7 mouse cellular contexts compared by ENCODE assay signal in genomic region chr13:83526066-83526465, GRCm38 (mm10). TPM values are rescaled to one million over a fixed set of nuclear protein-coding genes. Genes with fewer than 3 reads are reported as not detected.
DNase-seq lines count a peak whose midpoint lies in the region; ATAC-seq and TF ChIP-seq lines count a peak whose summit lies in the region.

No protein-coding gene starts in this region.

- TF ChIP-seq CTCF in lung, adult 2 months (IDR thresholded peaks at IDR 0.05; ENCODE audit: insufficient read depth, low read length), result no peak
- TF ChIP-seq CTCF in hindbrain, postnatal 0 days (IDR thresholded peaks at IDR 0.05; ENCODE audit: low read depth), result no peak

- no peaks in the 10 kb centered on the region for H3K9me3 ChIP-seq in embryonic facial prominence, embryonic 14.5 days (ENCODE audit: control insufficient read depth, low read length)
- H3K9me3 ChIP-seq in hindbrain, postnatal 0 days (ENCODE audit: low read length), result no peaks in the 10 kb centered on the region
- H3K9me3 ChIP-seq in neural tube, embryonic 14.5 days (ENCODE audit: control insufficient read depth, low read length), result no peaks in the 10 kb centered on the region

- no peak for TF ChIP-seq POLR2A in lung, adult 2 months (IDR thresholded peaks at IDR 0.05; ENCODE audit: borderline replicate concordance, extremely low read depth, low read depth, low read length)

- WGBS in lung, adult 2 months, result 16% methylated on average over 6 of the region's 6 CpGs
- 26% methylated on average over 6 of the region's 6 CpGs for WGBS in embryonic facial prominence, embryonic 14.5 days
- WGBS in hindbrain, postnatal 0 days, result 43% methylated on average over 6 of the region's 6 CpGs
- WGBS in neural tube, embryonic 14.5 days, result 39% methylated on average over 6 of the region's 6 CpGs

- H3K27me3 ChIP-seq in embryonic facial prominence, embryonic 14.5 days (replicated peaks; ENCODE audit: control insufficient read depth, insufficient read depth, low read length), result no peaks in the 10 kb centered on the region
- H3K27me3 ChIP-seq in hindbrain, postnatal 0 days (ENCODE audit: insufficient read depth, low read length), result no peaks in the 10 kb centered on the region
- no peaks in the 10 kb centered on the region for H3K27me3 ChIP-seq in neural tube, embryonic 14.5 days (ENCODE audit: control insufficient read depth, insufficient read depth, low read length)

- peak overlapping the region; percentile 82 for H3K4me3 ChIP-seq in lung, adult 2 months (replicated peaks; ENCODE audit: extremely low read depth, low read depth, low read length)
- H3K4me3 ChIP-seq in embryonic facial prominence, embryonic 14.5 days (ENCODE audit: low read depth, low read length), result peak overlapping the region; percentile 65
- peak overlapping the region; percentile 77 for H3K4me3 ChIP-seq in hindbrain, postnatal 0 days (ENCODE audit: low read length)
- H3K4me3 ChIP-seq in neural tube, embryonic 14.5 days (ENCODE audit: low read depth, low read length), result peak overlapping the region; percentile 59

- peaks cover 3% of the 10 kb centered on the region; the same call in 1 of the 2 replicates for H3K4me1 ChIP-seq in lung, adult 2 months (ENCODE audit: control insufficient read depth, insufficient read depth, low read length)
- peaks cover 4% of the 10 kb centered on the region; the same call in 1 of the 2 replicates for H3K4me1 ChIP-seq in embryonic facial prominence, embryonic 14.5 days (ENCODE audit: control insufficient read depth, insufficient read depth, low read length)
- no peaks in the 10 kb centered on the region for H3K4me1 ChIP-seq in hindbrain, postnatal 0 days (ENCODE audit: insufficient read depth, low read length)
- H3K4me1 ChIP-seq in neural tube, embryonic 14.5 days (ENCODE audit: control insufficient read depth, insufficient read depth, low read length), result no peaks in the 10 kb centered on the region

- no peak for ATAC-seq in embryonic facial prominence, embryonic 14.5 days (ENCODE audit: low read depth)
- ATAC-seq in hindbrain, postnatal 0 days, result no peak
- ATAC-seq in neural tube, embryonic 14.5 days (ENCODE audit: low read depth), result no peak

- H3K27ac ChIP-seq in embryonic facial prominence, embryonic 14.5 days (replicated peaks; ENCODE audit: low read depth, low read length), result peak overlapping the region; percentile 89
- no peak overlapping the region for H3K27ac ChIP-seq in hindbrain, postnatal 0 days
- H3K27ac ChIP-seq in neural tube, embryonic 14.5 days (ENCODE audit: low read depth, low read length), result no peak overlapping the region

- H3K9ac ChIP-seq in embryonic facial prominence, embryonic 14.5 days (ENCODE audit: low read depth, low read length), result peak overlapping the region; percentile 81
- H3K9ac ChIP-seq in hindbrain, postnatal 0 days (replicated peaks; ENCODE audit: low read length), result 0 out of 2 replicates have a peak overlapping the region, but pooled peaks have one; percentile 63
- no peak overlapping the region for H3K9ac ChIP-seq in neural tube, embryonic 14.5 days (replicated peaks; ENCODE audit: low read depth, low read length)

- H3K36me3 ChIP-seq in embryonic facial prominence, embryonic 14.5 days (ENCODE audit: control insufficient read depth, insufficient read depth, low read length), result no peaks in the 10 kb centered on the region
- no peaks in the 10 kb centered on the region for H3K36me3 ChIP-seq in hindbrain, postnatal 0 days (ENCODE audit: insufficient read depth, low read length)
- no peaks in the 10 kb centered on the region for H3K36me3 ChIP-seq in neural tube, embryonic 14.5 days (ENCODE audit: control insufficient read depth, insufficient read depth, low read length)

- DNase-seq in lung, adult 2 months, result no peak
- no peak for DNase-seq in lung, postnatal 10 days
- DNase-seq in embryonic facial prominence, embryonic 14.5 days (ENCODE audit: low spot score), result no peak
- peak; percentile 25 for DNase-seq in hindbrain, postnatal 0 days (ENCODE audit: low spot score)
- no peak for DNase-seq in retina, embryonic 14.5 days (ENCODE audit: low spot score)
- DNase-seq in left cerebral cortex, adult 18-20 months (ENCODE audit: low spot score in 2 of 2), result no peak

- peak overlapping the region; percentile 76 for H3K4me2 ChIP-seq in embryonic facial prominence, embryonic 14.5 days (ENCODE audit: low read depth, low read length)
- peak overlapping the region; percentile 93 for H3K4me2 ChIP-seq in hindbrain, postnatal 0 days (ENCODE audit: low read depth, low read length)
- H3K4me2 ChIP-seq in neural tube, embryonic 14.5 days (ENCODE audit: low read depth, low read length), result no peak overlapping the region

RNA-seq across cellular contexts. Expression of gene Mef2c, which starts 22.2 kb away (rescaled TPM):
- polyA plus RNA-seq in lung, adult 2 months (2012; rRNA removed), result 18.0 and 36.8 TPM in 2 replicates
- polyA plus RNA-seq in embryonic facial prominence, embryonic 14.5 days (2014; fragmentation: Nextera tagmentation; extraction: Ambion mirVana), result 195 and 224 TPM in 2 replicates
- total RNA-seq in hindbrain, postnatal 0 days (2014; rRNA removed), result 23.6 and 27.2 TPM in 2 replicates
- polyA plus RNA-seq in hindbrain, postnatal 0 days (2015; fragmentation: Nextera tagmentation; extraction: Ambion mirVana), result 45.7 and 46.2 TPM in 2 replicates
- polyA plus RNA-seq in neural tube, embryonic 14.5 days (2014; fragmentation: Nextera tagmentation; extraction: Ambion mirVana), result 32.4 and 37.4 TPM in 2 replicates
- total RNA-seq in left cerebral cortex, adult 18-20 months (2021), result 100 to 1,000 TPM; 551 to 618 TPM
